Mouse (Mus musculus) mouse trophoblast stem cell (cell line): ENCODE measurements at regions not wholly inside any gene's neighbourhood (a gene's known extent, or its start where the extent isn't known, plus 50 kb on each side); places are given as distances from the start of the nearest gene placed in this dataset.

Source experiments
- in situ Hi-C, 2 experiments: fragments of 300-500 bp; cut with MseI, MboI; formaldehyde crosslinking; loops; 2 replicates in 1 of 2; 3 replicates in 1 of 2; pipeline ENCODE4 v1.15.1; 2025

DNA sequence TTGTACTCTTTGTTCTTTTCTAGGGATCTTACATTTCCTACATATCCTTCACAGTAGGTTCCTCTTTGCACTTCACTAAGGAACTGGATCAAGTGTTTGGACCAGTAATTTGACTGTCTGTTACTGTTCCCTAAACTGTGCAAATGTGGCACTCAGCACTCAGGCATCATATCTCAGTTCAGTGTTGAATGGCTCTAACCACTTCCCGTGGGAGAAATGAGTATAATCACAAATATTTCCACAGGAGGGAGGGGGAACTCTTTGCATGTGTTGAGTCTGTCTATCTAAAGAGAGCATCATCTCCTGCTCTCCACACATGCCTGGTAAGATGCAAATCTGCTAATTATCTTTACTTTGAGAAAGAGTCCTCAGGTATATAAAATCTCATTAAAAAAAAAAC, 588.5 kb downstream of the Plod2 start:
- in situ Hi-C loops, result no loop called here

DNA sequence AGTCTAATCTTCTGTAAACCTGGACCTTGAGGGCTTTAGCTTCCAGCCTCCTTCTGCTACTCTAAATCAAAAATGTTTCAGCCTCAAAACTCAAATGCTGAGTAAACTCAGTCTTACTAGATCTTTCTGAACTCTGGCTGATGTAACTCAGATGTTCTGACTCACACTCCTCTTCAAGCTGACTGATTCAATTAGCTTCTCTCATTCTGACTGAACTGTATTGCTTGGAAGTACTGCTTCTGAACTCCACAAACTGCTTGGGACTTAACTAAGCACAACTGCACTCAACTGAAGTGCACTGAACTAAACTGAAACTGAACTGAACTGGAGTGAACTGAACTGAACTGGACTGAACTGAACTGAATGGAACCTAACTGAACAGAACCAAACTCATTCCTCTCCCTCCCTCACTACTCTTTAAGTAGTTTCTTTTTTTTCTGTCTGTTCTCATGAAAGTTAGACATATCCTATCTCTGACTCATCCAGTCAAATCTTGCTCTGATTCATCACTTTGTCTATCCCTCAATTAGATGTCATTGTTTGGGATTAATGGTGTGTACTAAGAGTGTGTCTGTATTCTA, 589.7 kb downstream of the Plod2 start:
- in situ Hi-C loops, result no loop called here

DNA sequence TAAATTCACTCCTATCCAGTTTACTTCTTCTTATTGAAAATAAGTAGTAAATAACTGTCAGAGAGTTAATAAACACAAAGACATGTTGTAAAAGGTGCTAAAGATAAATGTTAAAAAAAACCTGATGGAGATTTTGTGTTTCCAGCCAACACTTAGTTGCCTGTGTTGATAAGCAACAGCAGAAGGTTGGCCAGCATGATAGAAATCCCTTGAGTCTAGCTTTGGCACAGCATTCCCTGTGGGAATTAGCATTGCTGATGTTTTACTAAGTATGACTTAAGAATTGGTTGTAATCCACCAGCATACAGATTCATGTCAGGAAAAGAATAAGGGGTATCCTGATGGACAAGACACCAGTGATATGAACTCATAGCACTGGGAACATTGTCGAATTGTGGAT, 594.3 kb downstream of the Plod2 start:
- in situ Hi-C loops, result no loop called here

DNA sequence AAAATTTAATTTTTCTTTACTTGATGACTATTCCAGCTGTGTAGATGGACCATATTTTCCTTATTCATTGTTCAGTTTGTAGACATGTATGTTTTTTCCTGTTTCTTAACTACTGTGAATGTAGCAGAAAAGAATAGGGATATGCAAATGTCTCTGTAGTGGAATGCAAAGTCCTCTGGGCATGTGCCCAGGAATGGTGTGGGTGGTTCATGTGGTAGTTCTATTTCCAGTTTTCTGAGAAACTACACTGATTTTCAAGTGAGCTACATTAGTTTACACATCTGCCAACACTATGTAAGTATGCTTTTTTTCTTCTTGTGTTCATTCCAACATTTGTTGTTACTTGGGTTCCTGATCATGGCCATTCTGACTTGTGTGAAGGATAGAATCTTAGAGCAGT, 628.0 kb downstream of the Plod2 start:
- in situ Hi-C loops, result no loop called here

DNA sequence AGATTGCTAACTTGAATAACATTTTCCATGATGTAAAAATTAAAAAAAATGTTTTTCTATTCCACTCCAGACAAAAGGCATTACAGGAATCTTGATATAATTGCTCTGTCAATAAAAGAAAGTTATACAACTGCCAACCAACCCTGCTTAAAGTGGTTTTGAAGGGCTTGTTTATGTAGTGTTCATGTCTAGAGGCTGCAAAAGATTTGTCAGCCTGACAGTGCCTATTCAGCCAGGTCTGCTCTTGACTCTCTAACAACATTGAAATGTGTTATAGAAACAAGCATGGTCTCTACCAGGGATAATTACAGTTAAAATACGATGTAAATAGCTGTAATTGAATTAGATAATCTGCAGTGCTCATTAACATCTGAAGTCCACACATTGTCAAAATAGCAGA, 644.6 kb downstream of the Plod2 start:
- in situ Hi-C loops, result no loop called here

DNA sequence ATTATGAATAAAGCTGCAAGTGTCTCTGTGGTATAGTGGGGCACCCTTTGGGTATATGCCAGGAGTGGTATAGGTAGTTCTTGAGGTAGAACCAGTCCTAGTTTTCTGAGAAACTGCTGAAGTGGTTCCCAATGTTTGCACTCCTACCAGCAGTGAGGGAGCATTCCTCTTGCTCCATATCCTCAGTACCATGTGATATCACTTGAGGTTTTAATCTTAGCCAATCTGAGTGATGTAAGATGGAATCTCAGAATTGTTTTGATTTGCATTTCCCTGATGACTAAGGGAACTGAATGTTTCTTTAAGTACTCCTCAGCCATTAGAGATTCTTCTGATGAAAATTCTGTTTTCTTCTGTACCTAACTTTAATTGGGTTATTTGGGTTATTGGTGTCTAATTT, 690.5 kb downstream of the Plod2 start:
- in situ Hi-C loops, result no loop called here

DNA sequence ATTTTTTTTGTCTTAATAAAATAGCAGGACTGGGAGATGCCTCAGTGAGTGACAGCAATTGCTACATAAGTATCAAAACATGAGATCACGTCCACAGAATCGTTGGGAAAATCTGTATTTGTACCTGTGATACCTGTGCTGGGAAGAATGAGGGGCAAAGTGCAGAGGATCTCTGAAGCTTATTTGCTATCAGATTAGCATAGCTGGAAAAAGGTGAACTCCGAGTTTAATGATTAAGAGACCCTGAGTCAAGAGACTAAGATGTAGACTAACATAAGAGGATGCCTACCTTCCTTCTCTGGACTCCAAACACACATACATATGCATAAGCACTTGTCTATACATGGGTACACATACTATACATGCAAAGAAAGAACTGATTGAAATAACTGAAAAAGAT, 710.1 kb downstream of the Plod2 start:
- in situ Hi-C loops, result no loop called here

DNA sequence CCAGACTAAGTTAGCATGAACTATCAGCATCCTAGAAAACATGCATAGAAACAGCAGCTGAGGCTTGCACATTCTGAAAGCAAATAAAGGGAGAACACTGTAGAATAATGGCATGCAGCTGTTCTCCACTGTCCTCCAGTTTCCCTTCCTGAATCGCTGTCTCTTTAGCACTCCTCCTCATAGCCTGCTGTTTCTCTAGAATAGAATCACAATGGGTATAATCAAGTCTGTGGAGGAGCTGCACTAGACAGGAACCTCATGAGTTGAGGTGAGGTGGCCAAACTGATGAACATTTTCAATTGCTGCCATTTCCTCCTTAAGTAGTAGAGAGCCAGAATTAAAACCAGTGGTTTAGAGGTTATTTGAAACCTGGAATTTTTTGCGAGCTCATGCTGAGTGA, 755.3 kb downstream of the Plod2 start:
- in situ Hi-C loops, result no loop called here

DNA sequence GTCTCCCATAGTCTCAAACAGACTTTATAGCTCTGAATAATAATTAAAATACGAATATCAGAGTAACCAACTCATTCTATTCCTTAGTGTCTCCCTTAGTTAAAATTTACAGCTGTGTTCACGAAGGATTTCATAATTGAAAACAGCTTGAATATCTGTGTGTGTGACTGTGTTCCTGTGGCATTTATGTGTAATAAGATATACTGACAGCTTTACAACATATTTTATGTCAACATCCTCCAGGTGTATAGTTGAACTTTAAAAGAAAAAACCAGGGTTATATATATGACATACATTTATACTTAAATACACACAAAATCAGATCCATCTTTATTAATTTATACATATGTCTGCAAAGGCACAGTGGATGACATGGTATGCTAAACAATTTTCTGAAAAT, 764.7 kb downstream of the Plod2 start:
- in situ Hi-C loops, result no loop called here

DNA sequence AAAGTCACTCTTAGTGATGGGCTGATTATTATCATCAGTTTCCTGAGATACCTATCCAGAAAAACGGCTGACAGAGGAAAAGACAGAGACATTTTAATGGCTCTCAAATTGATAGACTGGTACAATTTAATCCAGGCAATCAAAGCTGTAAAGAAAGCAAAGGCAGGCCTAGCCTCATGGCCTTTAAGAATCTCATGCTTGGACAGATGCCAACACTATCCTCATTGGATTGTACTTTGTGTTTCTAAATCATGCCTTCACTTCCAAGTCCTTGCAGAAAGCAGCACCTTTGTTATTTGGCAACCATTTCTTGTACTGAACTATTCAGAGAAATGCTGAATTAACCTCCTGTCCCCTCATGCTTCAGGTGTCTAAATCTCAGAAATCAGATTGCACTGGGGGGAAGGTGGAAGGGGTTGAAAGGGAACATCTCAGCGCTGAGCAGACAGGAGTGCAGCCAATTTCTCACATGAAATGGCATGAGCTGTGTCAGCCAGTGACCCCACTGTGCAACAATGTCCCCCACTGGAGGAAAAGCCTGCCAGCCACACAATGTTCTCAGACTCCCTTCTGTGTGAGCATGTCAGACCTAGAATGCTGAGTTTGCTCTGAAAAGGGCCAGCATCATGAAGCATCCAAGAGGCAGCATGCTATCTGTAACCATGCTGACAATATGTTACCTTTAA, 787.1 kb downstream of the Plod2 start:
- in situ Hi-C loops, result no loop called here
